Mouse (Mus musculus): ENCODE results near the gene Plekha3. TPM values are rescaled to one million over a fixed set of nuclear protein-coding genes. Genes with fewer than 3 reads are reported as not detected.

Plekha3 gene
- polyA plus RNA-seq, 1 experiment from 2014 or later, result 13.0 TPM

GRCm38 (mm10) chr2:76695290-76695689 is 20.2 kb downstream of the Plekha3 start:
- ATAC-seq (ENCODE audit: insufficient number of reproducible peaks, insufficient read depth, low FRiP score, low read depth), result no peak

GRCm38 (mm10) chr2:76702188-76702587 is 27.1 kb downstream of the Plekha3 start:
- no peak overlapping the region for H3K4me2 ChIP-seq (ENCODE audit: low read length)
- H3K9me3 ChIP-seq (ENCODE audit: control insufficient read depth, low read length), result no peaks in the 10 kb centered on the region
- no peak overlapping the region for H3K4me3 ChIP-seq (ENCODE audit: control insufficient read depth in 1 of 2, insufficient read depth in 1 of 2, low read depth in 1 of 2, low read length in 2 of 2)
- no peak overlapping the region for H3K27ac ChIP-seq (replicated peaks in 1 of 2; ENCODE audit: control insufficient read depth in 1 of 2, insufficient read depth in 1 of 2, low read depth in 2 of 2, low read length in 2 of 2)
- 0 out of 2 replicates have a peak, but pooled peaks have one; percentile 20 for ATAC-seq (ENCODE audit: insufficient number of reproducible peaks, insufficient read depth, low FRiP score, low read depth)
- no peak overlapping the region for H3K9ac ChIP-seq (ENCODE audit: low read length)
- WGBS, result 71% methylated on average over 3 of the region's 3 CpGs
- H3K36me3 ChIP-seq (ENCODE audit: control insufficient read depth, insufficient read depth, low read length), result peaks cover 68% of the 10 kb centered on the region
- no peaks in the 10 kb centered on the region for H3K27me3 ChIP-seq (ENCODE audit: control insufficient read depth, insufficient read depth, low read length)
- no peaks in the 10 kb centered on the region for H3K4me1 ChIP-seq (ENCODE audit: control insufficient read depth in 2 of 2, insufficient read depth in 2 of 2, low read length in 2 of 2)

More at GRCm38 (mm10) chr2:76695290-76695689, 20.2 kb downstream of the Plekha3 start:
- H3K36me3 ChIP-seq (ENCODE audit: control insufficient read depth, insufficient read depth, low read length), result peaks cover 60% of the 10 kb centered on the region
- no peaks in the 10 kb centered on the region for H3K4me1 ChIP-seq (ENCODE audit: control insufficient read depth in 2 of 2, insufficient read depth in 2 of 2, low read length in 2 of 2)
- H3K4me3 ChIP-seq (ENCODE audit: control insufficient read depth in 1 of 2, insufficient read depth in 1 of 2, low read depth in 1 of 2, low read length in 2 of 2), result no peak overlapping the region
- 63% methylated on average over 6 of the region's 6 CpGs for WGBS
- H3K9ac ChIP-seq (ENCODE audit: low read length), result no peak overlapping the region
- H3K27ac ChIP-seq (replicated peaks in 1 of 2; ENCODE audit: control insufficient read depth in 1 of 2, insufficient read depth in 1 of 2, low read depth in 2 of 2, low read length in 2 of 2), result no peak overlapping the region
- H3K4me2 ChIP-seq (ENCODE audit: low read length), result no peak overlapping the region
- H3K9me3 ChIP-seq (ENCODE audit: control insufficient read depth, low read length), result no peaks in the 10 kb centered on the region
- no peaks in the 10 kb centered on the region for H3K27me3 ChIP-seq (ENCODE audit: control insufficient read depth, insufficient read depth, low read length)

- 73% methylated on average over 5 of the region's 5 CpGs for WGBS
- ATAC-seq (ENCODE audit: insufficient number of reproducible peaks, insufficient read depth, low FRiP score, low read depth), result 0 out of 2 replicates have a peak, but pooled peaks have one; percentile 27
Observed at GRCm38 (mm10) chr2:76702751-76703150, 27.7 kb downstream of the Plekha3 start.

GRCm38 (mm10) chr2:76705655-76706054 is 30.6 kb downstream of the Plekha3 start:
- ATAC-seq (ENCODE audit: insufficient number of reproducible peaks, insufficient read depth, low FRiP score, low read depth), result no peak
- WGBS, result 91% methylated on average over 13 of the region's 13 CpGs

More at GRCm38 (mm10) chr2:76702751-76703150, 27.7 kb downstream of the Plekha3 start:
- no peaks in the 10 kb centered on the region for H3K4me1 ChIP-seq (ENCODE audit: control insufficient read depth in 2 of 2, insufficient read depth in 2 of 2, low read length in 2 of 2)
- H3K36me3 ChIP-seq (ENCODE audit: control insufficient read depth, insufficient read depth, low read length), result peaks cover 69% of the 10 kb centered on the region
- H3K27ac ChIP-seq (replicated peaks in 1 of 2; ENCODE audit: control insufficient read depth in 1 of 2, insufficient read depth in 1 of 2, low read depth in 2 of 2, low read length in 2 of 2), result no peak overlapping the region
- no peak overlapping the region for H3K4me3 ChIP-seq (ENCODE audit: control insufficient read depth in 1 of 2, insufficient read depth in 1 of 2, low read depth in 1 of 2, low read length in 2 of 2)
- no peaks in the 10 kb centered on the region for H3K27me3 ChIP-seq (ENCODE audit: control insufficient read depth, insufficient read depth, low read length)
- no peak overlapping the region for H3K9ac ChIP-seq (ENCODE audit: low read length)
- H3K4me2 ChIP-seq (ENCODE audit: low read length), result no peak overlapping the region
- H3K9me3 ChIP-seq (ENCODE audit: control insufficient read depth, low read length), result no peaks in the 10 kb centered on the region

GRCm38 (mm10) chr2:76708512-76708911 is 33.4 kb downstream of the Plekha3 start:
- Histone ChIP-seq H3K36me3 (ENCODE audit: control insufficient read depth, insufficient read depth, low read length) (peaks cover 100% of the 10 kb centered on the region), H3K27me3 (ENCODE audit: control insufficient read depth, insufficient read depth, low read length) (no peaks in the 10 kb centered on the region), H3K4me2 (ENCODE audit: low read length) (no peak overlapping the region), H3K27ac (replicated peaks in 1 of 2; ENCODE audit: control insufficient read depth in 1 of 2, insufficient read depth in 1 of 2, low read depth in 2 of 2, low read length in 2 of 2) (no peak overlapping the region), H3K4me1 (ENCODE audit: control insufficient read depth in 2 of 2, insufficient read depth in 2 of 2, low read length in 2 of 2) (no peaks in the 10 kb centered on the region), H3K4me3 (ENCODE audit: control insufficient read depth in 1 of 2, insufficient read depth in 1 of 2, low read depth in 1 of 2, low read length in 2 of 2) (no peak overlapping the region), H3K9ac (ENCODE audit: low read length) (no peak overlapping the region), H3K9me3 (ENCODE audit: control insufficient read depth, low read length) (0 out of 2 replicates have a peak, but pooled peaks cover 2% of the 10 kb centered on the region)
- ATAC-seq (ENCODE audit: insufficient number of reproducible peaks, insufficient read depth, low FRiP score, low read depth), result no peak
- 74% methylated on average over 3 of the region's 3 CpGs for WGBS

More at GRCm38 (mm10) chr2:76705655-76706054, 30.6 kb downstream of the Plekha3 start:
- H3K27ac ChIP-seq (replicated peaks in 1 of 2; ENCODE audit: control insufficient read depth in 1 of 2, insufficient read depth in 1 of 2, low read depth in 2 of 2, low read length in 2 of 2), result no peak overlapping the region
- no peak overlapping the region for H3K4me2 ChIP-seq (ENCODE audit: low read length)
- no peaks in the 10 kb centered on the region for H3K4me1 ChIP-seq (ENCODE audit: control insufficient read depth in 2 of 2, insufficient read depth in 2 of 2, low read length in 2 of 2)
- no peak overlapping the region for H3K9ac ChIP-seq (ENCODE audit: low read length)
- no peaks in the 10 kb centered on the region for H3K9me3 ChIP-seq (ENCODE audit: control insufficient read depth, low read length)
- no peaks in the 10 kb centered on the region for H3K27me3 ChIP-seq (ENCODE audit: control insufficient read depth, insufficient read depth, low read length)
- H3K4me3 ChIP-seq (ENCODE audit: control insufficient read depth in 1 of 2, insufficient read depth in 1 of 2, low read depth in 1 of 2, low read length in 2 of 2), result no peak overlapping the region
- peaks cover 95% of the 10 kb centered on the region for H3K36me3 ChIP-seq (ENCODE audit: control insufficient read depth, insufficient read depth, low read length)

GRCm38 (mm10) chr2:76714984-76715383 is 39.9 kb downstream of the Plekha3 start:
- Histone ChIP-seq H3K9ac (ENCODE audit: low read length) (no peak overlapping the region), H3K27me3 (ENCODE audit: control insufficient read depth, insufficient read depth, low read length) (no peaks in the 10 kb centered on the region), H3K36me3 (ENCODE audit: control insufficient read depth, insufficient read depth, low read length) (peaks cover 100% of the 10 kb centered on the region), H3K9me3 (ENCODE audit: control insufficient read depth, low read length) (0 out of 2 replicates have a peak, but pooled peaks cover 2% of the 10 kb centered on the region), H3K4me3 (ENCODE audit: control insufficient read depth in 1 of 2, insufficient read depth in 1 of 2, low read depth in 1 of 2, low read length in 2 of 2) (no peak overlapping the region), H3K27ac (replicated peaks in 1 of 2; ENCODE audit: control insufficient read depth in 1 of 2, insufficient read depth in 1 of 2, low read depth in 2 of 2, low read length in 2 of 2) (no peak overlapping the region), H3K4me1 (ENCODE audit: control insufficient read depth in 2 of 2, insufficient read depth in 2 of 2, low read length in 2 of 2) (no peaks in the 10 kb centered on the region), H3K4me2 (ENCODE audit: low read length) (no peak overlapping the region)
- WGBS, result 64% methylated on average over 8 of the region's 8 CpGs
- ATAC-seq (ENCODE audit: insufficient number of reproducible peaks, insufficient read depth, low FRiP score, low read depth), result no peak

DNA sequence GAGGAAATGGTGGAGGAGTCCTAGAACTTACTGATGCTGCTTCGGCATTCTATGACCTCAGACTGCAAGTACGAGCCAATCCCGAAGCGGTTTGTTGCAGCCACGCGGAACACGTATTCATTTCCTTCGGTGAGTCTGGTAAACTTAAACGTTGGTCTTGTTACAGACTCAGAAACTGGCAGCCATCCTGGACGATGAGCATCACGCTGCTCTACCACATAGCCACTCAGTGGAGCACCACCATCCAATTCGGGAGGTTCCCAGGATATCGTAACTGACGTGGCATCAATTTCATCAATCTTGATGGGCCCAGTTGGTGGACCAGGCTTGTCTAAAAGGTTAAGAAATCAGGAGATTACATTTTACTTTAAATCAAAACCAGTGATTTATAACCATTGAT is 44.6 kb downstream of the Plekha3 start:
- H3K4me1 ChIP-seq (ENCODE audit: control insufficient read depth in 2 of 2, insufficient read depth in 2 of 2, low read length in 2 of 2), result no peaks in the 10 kb centered on the region
- H3K36me3 ChIP-seq (ENCODE audit: control insufficient read depth, insufficient read depth, low read length), result peaks cover 100% of the 10 kb centered on the region
- H3K27ac ChIP-seq (replicated peaks in 1 of 2; ENCODE audit: control insufficient read depth in 1 of 2, insufficient read depth in 1 of 2, low read depth in 2 of 2, low read length in 2 of 2), result no peak overlapping the region
- no peaks in the 10 kb centered on the region for H3K27me3 ChIP-seq (ENCODE audit: control insufficient read depth, insufficient read depth, low read length)
- WGBS, result 92% methylated on average over 14 of the region's 14 CpGs
- no peaks in the 10 kb centered on the region for H3K9me3 ChIP-seq (ENCODE audit: control insufficient read depth, low read length)
- H3K4me3 ChIP-seq (ENCODE audit: control insufficient read depth in 1 of 2, insufficient read depth in 1 of 2, low read depth in 1 of 2, low read length in 2 of 2), result no peak overlapping the region
- no peak for ATAC-seq (ENCODE audit: insufficient number of reproducible peaks, insufficient read depth, low FRiP score, low read depth)
- H3K4me2 ChIP-seq (ENCODE audit: low read length), result no peak overlapping the region
- H3K9ac ChIP-seq (ENCODE audit: low read length), result no peak overlapping the region

All from heart, embryonic 14.5 days (tissue).